8 mouse cellular contexts compared by ENCODE assay signal in genomic region chr5:117360631-117361541, GRCm38 (mm10). TPM values are rescaled to one million over a fixed set of nuclear protein-coding genes. Genes with fewer than 3 reads are reported as not detected.
DNase-seq lines count a peak whose midpoint lies in the region; ATAC-seq and TF ChIP-seq lines count a peak whose summit lies in the region.

No protein-coding gene starts in this region.

- peaks cover 28% of the 10 kb centered on the region for H3K36me3 ChIP-seq in hindbrain, embryonic 13.5 days
- H3K36me3 ChIP-seq in hindbrain, postnatal 0 days (ENCODE audit: insufficient read depth, low read length), result peaks cover 8% of the 10 kb centered on the region
- H3K36me3 ChIP-seq in heart, embryonic 12.5 days, result peaks cover 24% of the 10 kb centered on the region

- peak overlapping the region; percentile 3; the same call in 1 of the 2 replicates for H3K4me2 ChIP-seq in hindbrain, embryonic 13.5 days
- no peak overlapping the region for H3K4me2 ChIP-seq in hindbrain, postnatal 0 days (ENCODE audit: low read depth, low read length)
- H3K4me2 ChIP-seq in heart, embryonic 12.5 days, result peak overlapping the region; percentile 50

- TF ChIP-seq CTCF in hindbrain, postnatal 0 days (IDR thresholded peaks at IDR 0.05; ENCODE audit: low read depth), result no peak

- H3K4me1 ChIP-seq in hindbrain, embryonic 13.5 days (replicated peaks), result peaks cover 59% of the 10 kb centered on the region
- H3K4me1 ChIP-seq in hindbrain, postnatal 0 days (ENCODE audit: insufficient read depth, low read length), result peaks cover 16% of the 10 kb centered on the region; the same call in 1 of the 2 replicates
- peaks cover 69% of the 10 kb centered on the region for H3K4me1 ChIP-seq in heart, embryonic 12.5 days (replicated peaks)

- no peak for DNase-seq in hindbrain, postnatal 0 days (ENCODE audit: low spot score)
- peak; percentile 47 for DNase-seq in MN1 (ENCODE audit: low spot score)
- peak; percentile 59 for DNase-seq in liver
- peak; percentile 29 for DNase-seq in urinary bladder, postnatal 25 days (ENCODE audit: low spot score)
- DNase-seq in left cerebral cortex, postnatal 10 days (ENCODE audit: extremely low spot score in 1 of 2, low spot score in 2 of 2), result no peak

- H3K9me3 ChIP-seq in hindbrain, embryonic 13.5 days, result no peaks in the 10 kb centered on the region
- no peaks in the 10 kb centered on the region for H3K9me3 ChIP-seq in hindbrain, postnatal 0 days (ENCODE audit: low read length)
- H3K9me3 ChIP-seq in heart, embryonic 12.5 days (replicated peaks), result no peaks in the 10 kb centered on the region

- intact Hi-C loops in left cerebral cortex, postnatal 10 days (cut with DNase I), result no loop called here

- H3K27ac ChIP-seq in hindbrain, embryonic 13.5 days, result no peak overlapping the region
- H3K27ac ChIP-seq in hindbrain, postnatal 0 days, result no peak overlapping the region; the same call in 1 of the 2 replicates
- H3K27ac ChIP-seq in heart, embryonic 12.5 days (ENCODE audit: poor library complexity, severe bottlenecking), result peak overlapping the region; percentile 85

- H3K9ac ChIP-seq in hindbrain, embryonic 13.5 days, result 0 out of 2 replicates have a peak overlapping the region, but pooled peaks have one; percentile 15
- H3K9ac ChIP-seq in hindbrain, postnatal 0 days (replicated peaks; ENCODE audit: low read length), result no peak overlapping the region
- H3K9ac ChIP-seq in heart, embryonic 12.5 days, result peak overlapping the region; percentile 19; the same call in 1 of the 2 replicates

- ATAC-seq in hindbrain, embryonic 13.5 days (ENCODE audit: low FRiP score), result no peak
- no peak for ATAC-seq in hindbrain, postnatal 0 days
- no peak for ATAC-seq in heart, embryonic 12.5 days (ENCODE audit: insufficient number of reproducible peaks, low FRiP score)
- no peak for ATAC-seq in monocyte, adult 5-6 weeks (replicated peaks; ENCODE audit: insufficient number of reproducible peaks, low FRiP score, low TSS enrichment, poor library complexity, severe bottlenecking)

- WGBS in hindbrain, embryonic 13.5 days, result 45% methylated on average over 13 of the region's 13 CpGs
- WGBS in hindbrain, postnatal 0 days, result 43% methylated on average over 13 of the region's 13 CpGs
- 17% methylated on average over 13 of the region's 13 CpGs for WGBS in heart, embryonic 12.5 days

- no peak overlapping the region for H3K4me3 ChIP-seq in hindbrain, embryonic 13.5 days
- no peak overlapping the region for H3K4me3 ChIP-seq in hindbrain, postnatal 0 days (ENCODE audit: low read length)
- no peak overlapping the region for H3K4me3 ChIP-seq in heart, embryonic 12.5 days

- H3K27me3 ChIP-seq in hindbrain, embryonic 13.5 days, result no peaks in the 10 kb centered on the region
- no peaks in the 10 kb centered on the region for H3K27me3 ChIP-seq in hindbrain, postnatal 0 days (ENCODE audit: insufficient read depth, low read length)
- H3K27me3 ChIP-seq in heart, embryonic 12.5 days (replicated peaks), result no peaks in the 10 kb centered on the region

RNA-seq across cellular contexts. Expression of gene Wsb2, which starts 3.8 kb away (rescaled TPM):
- 181 and 194 TPM in 2 replicates for polyA plus RNA-seq in hindbrain, embryonic 13.5 days (2015; fragmentation: Nextera tagmentation; extraction: Ambion mirVana)
- 412 and 421 TPM in 2 replicates for total RNA-seq in hindbrain, postnatal 0 days (2014; rRNA removed)
- polyA plus RNA-seq in hindbrain, postnatal 0 days (2015; fragmentation: Nextera tagmentation; extraction: Ambion mirVana), result 296 and 321 TPM in 2 replicates
- polyA plus RNA-seq in heart, embryonic 12.5 days (2016; fragmentation: Nextera tagmentation; extraction: Ambion mirVana), result 94.4 and 96.8 TPM in 2 replicates
- 35.9 to 42.1 TPM (median 41.8 TPM) in 3 replicates for total RNA-seq in monocyte, adult 5-6 weeks (2017)
- total RNA-seq in left cerebral cortex, postnatal 10 days (2021), result 100 to 1,000 TPM; 462 to 490 TPM

RNA-seq across cellular contexts. Expression of gene Rfc5, which starts 28.0 kb away (rescaled TPM):
- polyA plus RNA-seq in hindbrain, embryonic 13.5 days (2015; fragmentation: Nextera tagmentation; extraction: Ambion mirVana), result 33.7 and 37.5 TPM in 2 replicates
- total RNA-seq in hindbrain, postnatal 0 days (2014; rRNA removed), result 16.6 and 17.8 TPM in 2 replicates
- 26.5 and 29.2 TPM in 2 replicates for polyA plus RNA-seq in hindbrain, postnatal 0 days (2015; fragmentation: Nextera tagmentation; extraction: Ambion mirVana)
- polyA plus RNA-seq in heart, embryonic 12.5 days (2016; fragmentation: Nextera tagmentation; extraction: Ambion mirVana), result 61.2 and 63.0 TPM in 2 replicates
- total RNA-seq in monocyte, adult 5-6 weeks (2017), result 15.1 to 31.7 TPM (median 16.8 TPM) in 3 replicates
- 10 to 100 TPM; 18.0 to 23.5 TPM for total RNA-seq in left cerebral cortex, postnatal 10 days (2021)

RNA-seq across cellular contexts. Expression of gene Vsig10, which starts 42.0 kb away (rescaled TPM):
- polyA plus RNA-seq in hindbrain, embryonic 13.5 days (2015; fragmentation: Nextera tagmentation; extraction: Ambion mirVana), result 1.5 and 1.9 TPM in 2 replicates
- total RNA-seq in hindbrain, postnatal 0 days (2014; rRNA removed), result 3.3 and 4.6 TPM in 2 replicates
- polyA plus RNA-seq in hindbrain, postnatal 0 days (2015; fragmentation: Nextera tagmentation; extraction: Ambion mirVana), result 3.4 and 4.7 TPM in 2 replicates
- 8.4 and 9.0 TPM in 2 replicates for polyA plus RNA-seq in heart, embryonic 12.5 days (2016; fragmentation: Nextera tagmentation; extraction: Ambion mirVana)
- total RNA-seq in monocyte, adult 5-6 weeks (2017), result 4.9 to 5.5 TPM (median 5.2 TPM) in 3 replicates
- 1 to 10 TPM; 2.0 to 2.2 TPM for total RNA-seq in left cerebral cortex, postnatal 10 days (2021)

RNA-seq across cellular contexts. Expression of gene Ksr2, which starts 52.9 kb away (rescaled TPM):
- polyA plus RNA-seq in hindbrain, embryonic 13.5 days (2015; fragmentation: Nextera tagmentation; extraction: Ambion mirVana), result 6.4 and 7.1 TPM in 2 replicates
- total RNA-seq in hindbrain, postnatal 0 days (2014; rRNA removed), result 10.7 and 12.6 TPM in 2 replicates
- polyA plus RNA-seq in hindbrain, postnatal 0 days (2015; fragmentation: Nextera tagmentation; extraction: Ambion mirVana), result 6.1 and 6.3 TPM in 2 replicates
- polyA plus RNA-seq in heart, embryonic 12.5 days (2016; fragmentation: Nextera tagmentation; extraction: Ambion mirVana), result 0.15 and 0.17 TPM in 2 replicates
- 0.19 TPM in 1 of 3 replicates, not detected in the others for total RNA-seq in monocyte, adult 5-6 weeks (2017)
- total RNA-seq in left cerebral cortex, postnatal 10 days (2021), result 10 to 100 TPM; 31.3 to 32.5 TPM

Comparison
In these comparisons a context has a peak if more than half of its experiments do, and no peak if none do; other contexts are left out.
1. DNase-seq: peak in MN1 (single experiment), liver (single experiment) and urinary bladder, postnatal 25 days (single experiment); none in hindbrain, postnatal 0 days (single experiment) and left cerebral cortex, postnatal 10 days (0 of 2).